Mouse (Mus musculus) urinary bladder, postnatal 10 days (tissue): ENCODE measurements around the gene Tbrg4.
A peak's percentile ranks its signal among the peaks of the same experiment; 100 is the strongest.
"Not testable (repeated sequence)": the region's sequence is repeated elsewhere in the genome, so short reads cannot be mapped to it uniquely, and the experiment has no call there.

Experiments used
- DNase-seq: peaks from one replicate; pipeline ENCODE4 v3.0.0; 2022; ENCODE audit warnings: low spot score

Tbrg4 gene

DNA sequence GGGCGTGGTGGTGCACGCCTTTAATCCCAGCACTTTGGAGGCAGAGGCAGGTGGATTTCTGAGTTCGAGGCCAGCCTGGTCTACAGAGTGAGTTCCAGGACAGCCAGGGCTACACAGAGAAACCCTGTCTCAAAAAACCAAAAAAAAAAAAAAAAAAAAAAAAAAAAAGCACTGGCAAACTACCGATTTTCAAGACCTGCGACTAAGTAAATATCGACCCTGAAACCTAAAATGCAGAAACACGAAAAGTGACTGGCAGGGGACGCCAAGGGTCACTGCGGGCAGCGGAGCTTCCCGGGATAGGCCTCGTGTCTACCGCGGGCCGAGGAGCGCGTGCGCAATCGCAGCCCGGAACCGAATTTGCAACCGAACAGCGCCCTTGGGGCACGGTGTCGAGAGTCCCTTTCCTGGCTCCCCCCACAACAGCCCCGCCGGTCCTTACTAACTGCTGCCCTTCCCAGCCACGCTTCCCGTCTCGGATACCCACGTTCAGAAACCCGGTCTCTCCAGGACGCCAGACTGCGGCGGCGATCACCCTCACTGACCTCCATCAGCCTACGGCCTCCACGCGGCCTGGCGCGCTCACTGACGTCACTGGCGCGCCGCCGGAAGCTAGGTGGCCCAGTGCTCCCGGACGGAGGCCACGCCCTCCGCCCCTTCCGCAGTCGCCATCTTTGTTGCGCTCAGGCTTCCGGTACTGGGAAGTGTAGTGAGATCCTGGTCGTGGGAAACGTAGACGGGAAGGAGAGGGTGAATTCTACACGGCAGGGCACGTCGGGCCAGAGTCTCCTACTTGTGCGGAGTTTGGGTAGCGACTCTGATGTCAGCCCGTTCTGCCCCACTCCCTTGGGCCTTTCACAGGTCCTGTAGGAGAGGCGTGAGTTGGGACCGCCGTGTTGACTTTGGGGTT, at the start of gene Tbrg4:
Gene Tbrg4 (minus strand): TSS at position 590 of the 910 bp plus-strand sequence.
- peak; percentile 52 for DNase-seq

- DNase-seq = no peak
Observed at GRCm38 (mm10) chr11:6675402-6675801, 49.5 kb upstream of the Tbrg4 start.

DNA sequence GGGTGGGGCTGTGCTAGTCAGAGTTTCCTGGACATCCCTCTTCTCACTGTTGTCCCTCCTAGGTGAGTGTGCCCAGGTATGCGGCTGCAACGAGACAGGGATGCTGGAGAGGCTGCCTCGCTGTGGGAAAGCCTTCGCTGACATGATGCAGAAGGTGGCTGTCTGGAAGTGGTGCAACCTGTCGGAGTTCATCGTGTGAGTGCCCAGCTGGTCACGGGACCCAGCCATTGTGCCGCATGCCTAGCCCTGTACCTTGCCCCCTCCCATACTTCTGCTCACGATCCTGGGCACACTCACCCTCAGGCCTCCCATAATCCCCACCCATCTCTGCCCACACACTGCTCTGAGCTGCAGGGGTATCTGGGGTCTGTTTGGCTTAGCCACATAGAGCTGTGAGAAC, 48.8 kb upstream of the Tbrg4 start:
- no peak for DNase-seq

GRCm38 (mm10) chr11:6670826-6671225, 45.0 kb upstream of the Tbrg4 start:
- no peak for DNase-seq

DNA sequence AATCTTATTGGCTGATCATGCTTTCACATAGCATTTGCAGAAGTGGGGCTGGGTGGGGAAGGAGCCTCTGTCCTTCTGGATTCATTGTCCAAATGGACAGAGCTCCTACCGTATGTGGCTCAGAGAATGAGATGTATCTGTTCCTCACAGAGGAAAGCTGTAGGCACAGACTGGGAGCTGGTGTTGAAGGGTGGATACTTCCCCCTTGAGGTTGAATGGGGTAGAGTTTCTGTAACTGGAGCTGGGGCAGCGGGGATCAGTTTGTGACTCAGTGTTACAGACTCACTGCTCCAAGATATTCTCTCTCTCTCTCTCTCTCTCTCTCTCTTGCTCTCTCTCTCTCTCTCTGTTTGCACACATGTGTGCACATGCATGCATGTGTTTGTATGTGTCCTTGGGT, 44.2 kb upstream of the Tbrg4 start:
- no peak for DNase-seq

DNA sequence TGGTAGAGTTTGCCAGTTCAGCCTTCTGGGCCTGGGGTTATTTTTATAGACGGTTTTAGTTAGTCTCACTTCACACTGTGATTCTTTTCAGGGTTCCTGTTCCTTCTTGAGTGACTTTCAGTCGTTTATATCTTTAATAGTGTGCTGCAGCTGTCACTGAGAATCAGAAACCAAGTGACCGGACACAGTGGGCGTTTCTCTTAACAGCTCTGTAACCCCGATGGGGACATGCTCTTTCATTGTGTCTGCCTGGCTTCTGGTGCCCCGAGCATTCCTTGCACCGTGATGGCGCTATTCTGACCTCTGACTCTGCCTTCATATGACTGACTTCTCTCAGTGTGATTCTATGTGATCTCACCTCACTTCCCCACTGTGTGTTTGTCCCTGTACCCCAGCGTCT, 43.2 kb upstream of the Tbrg4 start:
- no peak for DNase-seq

DNA sequence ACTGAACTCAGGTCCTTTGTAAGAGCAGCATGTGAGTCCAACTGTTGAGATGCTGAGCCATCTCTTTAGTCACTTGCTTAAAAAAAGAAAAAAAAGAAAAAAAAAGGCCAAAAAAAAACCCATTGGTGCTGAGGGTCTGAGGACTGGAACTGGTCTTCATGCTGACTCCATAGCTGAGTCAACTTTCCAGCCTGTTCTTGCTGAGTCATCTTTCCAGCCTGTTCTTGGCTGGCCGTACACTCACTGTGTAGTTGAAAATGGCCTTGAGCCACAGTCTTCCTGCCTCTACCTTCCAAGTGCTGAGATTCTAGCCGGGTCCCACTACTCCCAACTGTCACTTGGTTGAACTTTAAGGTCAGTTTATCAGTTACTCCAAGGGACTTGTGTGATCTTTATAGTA, 40.8 kb upstream of the Tbrg4 start:
- no peak for DNase-seq

DNA sequence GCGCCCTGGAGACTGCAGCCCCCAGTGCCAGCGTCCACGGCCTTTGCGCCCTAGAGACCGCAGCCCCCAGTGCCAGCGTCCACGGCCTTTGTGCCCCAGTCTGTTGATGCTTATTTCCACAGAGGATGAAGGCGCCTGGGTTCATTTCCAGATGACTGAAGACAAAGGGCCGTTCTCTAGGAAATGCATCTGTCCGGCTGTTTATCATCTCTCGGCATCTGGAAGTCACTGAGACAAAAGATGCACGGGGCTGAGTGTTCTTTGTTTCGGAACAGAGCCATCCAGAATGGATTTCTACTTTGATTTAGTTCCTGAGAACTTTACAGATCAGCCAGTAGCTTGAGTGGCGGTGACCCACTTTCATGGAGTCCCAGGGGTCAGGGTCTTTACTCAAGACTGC, 35.3 kb upstream of the Tbrg4 start:
- no peak for DNase-seq

GRCm38 (mm10) chr11:6658271-6658670, 32.4 kb upstream of the Tbrg4 start, which contains the start of gene Ramp3:
TSS of gene Ramp3 (plus strand) at chr11:6658521.
- DNase-seq = no peak

DNA sequence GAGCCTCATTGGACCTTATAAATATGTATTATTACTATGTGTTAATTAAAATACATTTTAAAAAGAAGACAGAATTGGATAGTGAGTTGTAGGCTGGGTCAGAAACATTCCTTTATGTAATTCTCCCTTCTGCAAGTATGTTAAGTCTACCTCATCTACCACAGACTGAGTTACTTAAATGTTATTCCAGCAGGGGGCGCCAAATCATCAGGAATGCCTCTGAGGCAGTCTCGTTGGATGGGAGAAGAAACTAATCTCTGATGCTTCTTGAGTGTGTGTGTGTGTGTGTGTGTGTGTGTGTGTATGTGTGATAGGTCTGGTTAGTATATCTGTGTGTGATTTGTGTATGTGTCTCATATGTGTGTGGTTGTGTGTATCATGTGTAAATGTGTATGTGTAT, 29.0 kb upstream of the Tbrg4 start:
- DNase-seq = peak; percentile 43

DNA sequence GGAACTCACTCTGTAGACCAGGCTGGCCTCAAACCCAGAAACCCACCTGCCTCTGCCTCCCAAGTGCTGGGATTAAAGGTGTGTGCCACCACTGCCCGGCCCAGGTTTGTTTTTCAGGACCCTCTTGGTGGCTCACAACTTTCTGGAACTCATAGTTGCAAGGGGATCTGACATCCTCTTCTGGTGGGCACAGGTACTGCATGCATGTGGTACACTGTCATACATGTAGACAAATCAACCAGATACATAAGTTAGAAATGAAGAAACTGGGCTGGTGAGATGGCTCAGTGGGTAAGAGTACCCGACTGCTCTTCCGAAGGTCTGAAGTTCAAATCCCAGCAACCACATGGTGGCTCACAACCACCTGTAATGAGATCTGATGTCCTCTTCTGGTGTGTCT, 27.1 kb upstream of the Tbrg4 start:
- not testable (repeated sequence) for DNase-seq

DNA sequence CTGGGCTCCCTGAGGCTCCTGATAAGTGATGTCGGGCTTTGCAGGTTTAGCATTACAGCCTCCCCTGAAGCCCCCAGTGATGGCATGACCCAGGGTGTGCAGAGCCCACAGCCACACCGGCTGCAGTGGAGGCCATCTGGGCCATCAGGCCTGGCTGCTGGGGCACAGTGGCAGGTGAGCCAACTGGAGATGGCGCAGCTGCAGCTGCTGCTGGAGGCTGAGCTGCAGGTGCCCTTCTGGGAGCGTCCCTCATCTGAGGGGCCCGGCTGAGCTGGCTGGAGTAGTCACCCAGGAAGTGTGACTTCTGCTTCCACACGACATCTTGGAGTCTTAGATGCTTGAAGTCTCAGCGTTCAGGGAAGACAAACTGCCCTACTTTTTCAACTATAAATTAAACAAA, 24.7 kb upstream of the Tbrg4 start:
- DNase-seq = no peak

GRCm38 (mm10) chr11:6647831-6648724, 22.2 kb upstream of the Tbrg4 start:
- DNase-seq = no peak

DNA sequence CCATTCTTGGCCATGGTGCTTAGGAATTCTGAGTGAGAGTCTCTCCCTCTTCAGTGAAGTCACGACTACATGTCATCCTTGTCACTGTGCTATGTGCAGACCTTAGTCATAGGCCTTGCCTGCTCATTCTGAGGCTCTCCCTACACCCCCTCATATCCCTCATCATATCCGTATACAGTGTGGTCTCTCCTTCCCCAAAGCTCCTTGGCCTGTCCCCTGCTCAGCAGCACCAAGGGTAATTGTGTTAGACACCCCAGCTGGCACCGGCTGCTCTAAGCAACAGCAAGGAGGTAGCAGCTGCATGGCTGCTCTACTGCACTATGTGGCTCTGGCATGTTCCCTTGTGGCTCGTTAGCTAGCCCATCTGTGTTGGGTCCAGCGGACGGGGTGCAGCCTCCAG, 18.7 kb upstream of the Tbrg4 start:
- no peak for DNase-seq

DNA sequence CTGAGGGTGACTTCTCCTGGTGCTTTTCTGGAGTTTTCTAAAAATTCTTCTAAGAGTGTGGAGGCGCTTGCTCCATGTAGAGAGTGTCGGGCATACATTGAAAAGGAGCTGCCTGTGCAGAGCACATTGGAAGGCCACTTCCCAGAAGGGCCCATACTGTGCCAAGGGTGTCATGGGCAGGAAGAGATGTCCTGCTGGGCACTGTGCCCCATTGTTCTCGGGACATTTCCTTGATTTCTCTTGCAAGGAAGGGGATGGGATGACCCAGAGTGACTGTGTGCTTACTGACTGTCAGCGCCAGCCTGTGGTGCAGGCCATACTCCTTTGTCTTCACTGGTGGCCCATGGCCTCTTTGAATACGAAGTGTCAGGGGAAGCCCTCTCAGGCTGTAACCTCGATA, 13.2 kb upstream of the Tbrg4 start:
- no peak for DNase-seq

- DNase-seq = no peak
Observed at GRCm38 (mm10) chr11:6638537-6638936, 12.7 kb upstream of the Tbrg4 start, which contains the start of gene Wap. TSS of gene Wap (minus strand) at chr11:6638637.

- no peak for DNase-seq
Observed at GRCm38 (mm10) chr11:6636150-6636549, 10.3 kb upstream of the Tbrg4 start.

DNA sequence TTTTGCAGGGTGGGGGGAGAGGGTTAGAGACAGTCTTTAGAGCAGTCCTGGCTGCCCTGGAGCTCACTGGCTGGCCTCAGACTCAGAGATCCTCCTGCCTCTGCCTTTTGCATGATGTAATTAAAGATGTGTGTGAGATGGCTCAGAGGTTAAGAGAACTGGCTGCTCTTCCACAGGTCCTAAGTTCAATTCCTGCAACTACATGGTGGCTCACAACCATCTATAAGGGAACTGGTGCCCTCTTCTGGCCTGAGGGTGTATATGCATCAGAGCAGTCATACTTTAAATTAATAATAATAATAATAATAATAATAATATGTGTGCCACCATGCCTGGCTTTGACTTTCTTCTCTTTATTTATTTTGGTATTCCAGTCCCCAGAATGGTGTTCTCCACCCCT, 3.8 kb upstream of the Tbrg4 start:
- no peak for DNase-seq

GRCm38 (mm10) chr11:6628568-6628967, 2.7 kb upstream of the Tbrg4 start:
- DNase-seq = no peak

GRCm38 (mm10) chr11:6627731-6628130, 1.9 kb upstream of the Tbrg4 start:
- no peak for DNase-seq

DNA sequence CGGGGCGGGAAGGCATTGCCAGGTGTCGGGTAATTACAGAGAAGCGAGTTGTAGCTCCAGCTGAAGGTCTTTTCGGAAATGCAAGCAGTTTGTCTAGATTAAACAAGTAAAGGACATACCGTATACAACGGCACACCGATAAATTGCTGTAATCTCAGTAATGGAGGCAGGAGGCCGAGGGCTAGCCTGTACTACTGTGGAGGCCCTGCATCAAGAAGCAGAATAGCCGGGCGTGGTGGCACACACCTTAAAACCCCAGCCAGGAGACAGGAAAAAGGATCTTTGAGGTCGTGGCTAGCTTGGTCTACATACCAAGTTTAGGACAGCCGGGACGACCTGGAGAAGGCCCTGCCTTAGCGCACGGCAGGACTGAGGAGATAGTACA, 513 bp upstream of the Tbrg4 start:
- no peak for DNase-seq

GRCm38 (mm10) chr11:6624619-6625382, 1.1 kb downstream of the Tbrg4 start:
- no peak for DNase-seq
